Mouse (Mus musculus): Measurements from ENCODE around the gene Podxl. TPM values are rescaled to one million over a fixed set of nuclear protein-coding genes. Genes with fewer than 3 reads are reported as not detected.

The Podxl gene
- polyA plus RNA-seq, 1 experiment from 2014 or later: 16.9 TPM

GRCm38 (mm10) chr6:31502614-31503013 lies 61.2 kb downstream of the Podxl start:
- ATAC-seq (replicated peaks; ENCODE audit: extremely low read depth, insufficient read depth, low FRiP score): no peak
- Histone ChIP-seq H3K27me3 (ENCODE audit: control insufficient read depth, insufficient read depth, low read length) (no peaks in the 10 kb centered on the region), H3K9me3 (replicated peaks; ENCODE audit: control insufficient read depth, low read length) (no peaks in the 10 kb centered on the region), H3K4me1 (ENCODE audit: control insufficient read depth, insufficient read depth, low read length) (no peaks in the 10 kb centered on the region), H3K4me3 (ENCODE audit: low read length) (no peak overlapping the region), H3K36me3 (ENCODE audit: control insufficient read depth, insufficient read depth) (peaks cover 28% of the 10 kb centered on the region), H3K4me2 (ENCODE audit: low read depth, low read length) (no peak overlapping the region), H3K27ac (ENCODE audit: low read length) (no peak overlapping the region), H3K9ac (ENCODE audit: low read length) (no peak overlapping the region)
- WGBS: 83% methylated on average over 2 of the region's 2 CpGs

DNA sequence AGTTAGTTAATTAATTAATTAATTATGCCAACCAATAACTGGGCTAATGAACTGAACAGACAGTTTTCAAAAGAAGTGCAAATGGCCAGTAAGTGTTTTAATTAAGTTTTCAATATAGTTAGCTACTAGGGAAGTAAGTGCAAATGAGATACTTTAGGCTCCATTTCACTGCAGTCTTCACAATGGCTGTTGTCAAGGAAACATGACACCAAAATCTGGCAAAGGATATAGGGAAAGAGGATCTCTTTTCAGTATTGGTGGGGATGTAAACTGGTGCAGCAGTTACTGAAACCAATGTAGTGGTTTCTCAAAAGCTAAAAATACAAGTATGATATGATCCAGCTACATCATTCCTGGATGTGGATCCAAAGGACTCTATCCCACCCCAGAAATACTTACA lies 63.1 kb downstream of the Podxl start:
- Histone ChIP-seq H3K27me3 (ENCODE audit: control insufficient read depth, insufficient read depth, low read length) (no peaks in the 10 kb centered on the region), H3K4me1 (ENCODE audit: control insufficient read depth, insufficient read depth, low read length) (no peaks in the 10 kb centered on the region), H3K9me3 (replicated peaks; ENCODE audit: control insufficient read depth, low read length) (no peaks in the 10 kb centered on the region), H3K4me2 (ENCODE audit: low read depth, low read length) (no peak overlapping the region), H3K4me3 (ENCODE audit: low read length) (no peak overlapping the region), H3K9ac (ENCODE audit: low read length) (no peak overlapping the region), H3K27ac (ENCODE audit: low read length) (no peak overlapping the region), H3K36me3 (ENCODE audit: control insufficient read depth, insufficient read depth) (peaks cover 33% of the 10 kb centered on the region)
- ATAC-seq (replicated peaks; ENCODE audit: extremely low read depth, insufficient read depth, low FRiP score): no peak

DNA sequence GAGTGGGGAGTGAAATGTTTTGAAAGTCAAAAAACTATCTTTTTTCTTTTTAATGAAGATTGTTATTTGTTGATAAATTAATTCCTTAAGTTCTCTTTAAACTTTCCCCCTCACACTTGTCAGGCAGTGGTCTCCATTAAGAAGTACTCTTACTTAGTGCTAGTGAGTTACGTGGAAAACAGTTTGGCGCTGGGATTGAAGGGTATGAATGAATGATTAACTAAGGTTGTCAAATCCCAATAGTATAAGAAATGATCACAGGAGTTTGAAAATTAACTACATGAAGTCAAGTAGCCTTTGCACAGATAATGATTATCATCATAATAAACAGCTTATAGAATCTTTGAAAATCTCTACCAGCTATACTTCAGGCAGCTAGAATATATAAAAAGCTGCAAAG lies 63.5 kb downstream of the Podxl start:
- ATAC-seq (replicated peaks; ENCODE audit: extremely low read depth, insufficient read depth, low FRiP score): no peak
- WGBS: 93% methylated on average over 2 of the region's 2 CpGs
- peaks cover 34% of the 10 kb centered on the region for H3K36me3 ChIP-seq (ENCODE audit: control insufficient read depth, insufficient read depth)

DNA sequence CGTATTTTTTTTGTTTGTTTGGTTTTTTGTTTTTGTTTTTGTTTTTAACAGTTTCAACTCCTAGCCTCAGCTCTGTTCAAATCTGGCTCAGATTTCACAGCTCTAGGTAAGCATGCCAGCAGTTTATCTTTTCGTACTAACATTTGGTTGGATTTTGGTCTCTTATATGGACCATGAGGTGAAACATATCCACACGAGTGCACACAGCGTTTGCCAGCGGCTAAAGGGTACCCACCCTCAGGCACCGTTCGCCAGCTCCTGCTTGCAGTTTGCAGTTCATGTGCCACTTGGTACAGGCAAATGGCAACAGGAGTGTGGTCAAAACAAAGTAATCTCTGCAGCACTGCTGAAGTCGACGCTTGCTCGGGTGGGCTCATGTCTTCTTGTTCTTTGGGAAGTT lies 63.9 kb downstream of the Podxl start:
- no peak overlapping the region for H3K4me2 ChIP-seq (ENCODE audit: low read depth, low read length)
- no peaks in the 10 kb centered on the region for H3K27me3 ChIP-seq (ENCODE audit: control insufficient read depth, insufficient read depth, low read length)
- H3K36me3 ChIP-seq (ENCODE audit: control insufficient read depth, insufficient read depth): peaks cover 35% of the 10 kb centered on the region
- no peak for ATAC-seq (replicated peaks; ENCODE audit: extremely low read depth, insufficient read depth, low FRiP score)
- WGBS: 93% methylated on average over 10 of the region's 10 CpGs
- no peak overlapping the region for H3K9ac ChIP-seq (ENCODE audit: low read length)
- H3K27ac ChIP-seq (ENCODE audit: low read length): no peak overlapping the region
- no peaks in the 10 kb centered on the region for H3K9me3 ChIP-seq (replicated peaks; ENCODE audit: control insufficient read depth, low read length)
- no peak overlapping the region for H3K4me3 ChIP-seq (ENCODE audit: low read length)
- no peaks in the 10 kb centered on the region for H3K4me1 ChIP-seq (ENCODE audit: control insufficient read depth, insufficient read depth, low read length)

More for the DNA sequence above, 63.5 kb downstream of the Podxl start:
- no peak overlapping the region for H3K4me3 ChIP-seq (ENCODE audit: low read length)
- no peaks in the 10 kb centered on the region for H3K4me1 ChIP-seq (ENCODE audit: control insufficient read depth, insufficient read depth, low read length)
- H3K9ac ChIP-seq (ENCODE audit: low read length): no peak overlapping the region
- no peak overlapping the region for H3K27ac ChIP-seq (ENCODE audit: low read length)
- no peak overlapping the region for H3K4me2 ChIP-seq (ENCODE audit: low read depth, low read length)
- no peaks in the 10 kb centered on the region for H3K27me3 ChIP-seq (ENCODE audit: control insufficient read depth, insufficient read depth, low read length)
- H3K9me3 ChIP-seq (replicated peaks; ENCODE audit: control insufficient read depth, low read length): no peaks in the 10 kb centered on the region

DNA sequence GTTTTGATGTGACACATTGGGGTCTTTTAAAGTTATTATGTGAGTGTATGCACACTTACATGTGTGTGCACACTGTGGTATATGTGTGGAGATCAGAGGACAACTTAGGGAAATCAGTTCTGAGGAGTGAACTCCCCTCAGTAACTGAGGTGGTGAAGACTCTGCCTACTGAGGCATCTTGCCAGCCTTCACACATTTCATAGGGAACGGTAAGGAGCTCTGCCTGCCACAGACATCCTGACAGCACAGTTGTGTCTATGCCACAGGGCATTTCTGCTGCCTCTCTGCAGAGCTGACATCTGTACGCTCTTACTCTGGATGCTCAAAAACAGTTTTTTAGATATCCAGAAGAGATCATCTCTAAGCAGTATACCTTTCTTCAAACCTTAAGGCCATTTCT lies 67.6 kb downstream of the Podxl start:
- H3K9ac ChIP-seq (ENCODE audit: low read length): no peak overlapping the region
- ATAC-seq (replicated peaks; ENCODE audit: extremely low read depth, insufficient read depth, low FRiP score): no peak
- no peaks in the 10 kb centered on the region for H3K27me3 ChIP-seq (ENCODE audit: control insufficient read depth, insufficient read depth, low read length)
- no peak overlapping the region for H3K4me2 ChIP-seq (ENCODE audit: low read depth, low read length)
- H3K36me3 ChIP-seq (ENCODE audit: control insufficient read depth, insufficient read depth): peaks cover 19% of the 10 kb centered on the region
- no peaks in the 10 kb centered on the region for H3K4me1 ChIP-seq (ENCODE audit: control insufficient read depth, insufficient read depth, low read length)
- no peak overlapping the region for H3K27ac ChIP-seq (ENCODE audit: low read length)
- WGBS: 69% methylated on average over 2 of the region's 2 CpGs
- H3K4me3 ChIP-seq (ENCODE audit: low read length): no peak overlapping the region
- no peaks in the 10 kb centered on the region for H3K9me3 ChIP-seq (replicated peaks; ENCODE audit: control insufficient read depth, low read length)

- Histone ChIP-seq H3K36me3 (ENCODE audit: control insufficient read depth, insufficient read depth) (peaks cover 25% of the 10 kb centered on the region), H3K27ac (ENCODE audit: low read length) (no peak overlapping the region), H3K4me1 (ENCODE audit: control insufficient read depth, insufficient read depth, low read length) (no peaks in the 10 kb centered on the region), H3K4me3 (ENCODE audit: low read length) (no peak overlapping the region), H3K9me3 (replicated peaks; ENCODE audit: control insufficient read depth, low read length) (no peaks in the 10 kb centered on the region), H3K9ac (ENCODE audit: low read length) (no peak overlapping the region), H3K27me3 (ENCODE audit: control insufficient read depth, insufficient read depth, low read length) (no peaks in the 10 kb centered on the region), H3K4me2 (ENCODE audit: low read depth, low read length) (no peak overlapping the region)
- WGBS: 72% methylated on average over 2 of the region's 2 CpGs
- no peak for ATAC-seq (replicated peaks; ENCODE audit: extremely low read depth, insufficient read depth, low FRiP score)
Measured at GRCm38 (mm10) chr6:31495122-31495731, 68.6 kb downstream of the Podxl start.

- 89% methylated on average over 7 of the region's 7 CpGs for WGBS
Measured at GRCm38 (mm10) chr6:31489950-31490349, 73.8 kb downstream of the Podxl start.

GRCm38 (mm10) chr6:31486601-31487000 lies 77.2 kb downstream of the Podxl start:
- H3K4me3 ChIP-seq (ENCODE audit: low read length): no peak overlapping the region
- no peaks in the 10 kb centered on the region for H3K4me1 ChIP-seq (ENCODE audit: control insufficient read depth, insufficient read depth, low read length)
- peaks cover 17% of the 10 kb centered on the region for H3K36me3 ChIP-seq (ENCODE audit: control insufficient read depth, insufficient read depth)
- H3K27ac ChIP-seq (ENCODE audit: low read length): no peak overlapping the region
- H3K4me2 ChIP-seq (ENCODE audit: low read depth, low read length): no peak overlapping the region
- WGBS: 93% methylated on average over 2 of the region's 2 CpGs
- ATAC-seq (replicated peaks; ENCODE audit: extremely low read depth, insufficient read depth, low FRiP score): no peak
- no peak overlapping the region for H3K9ac ChIP-seq (ENCODE audit: low read length)
- no peaks in the 10 kb centered on the region for H3K9me3 ChIP-seq (replicated peaks; ENCODE audit: control insufficient read depth, low read length)
- no peaks in the 10 kb centered on the region for H3K27me3 ChIP-seq (ENCODE audit: control insufficient read depth, insufficient read depth, low read length)

More at GRCm38 (mm10) chr6:31489950-31490349, 73.8 kb downstream of the Podxl start:
- Histone ChIP-seq H3K36me3 (ENCODE audit: control insufficient read depth, insufficient read depth) (peaks cover 23% of the 10 kb centered on the region), H3K4me3 (ENCODE audit: low read length) (no peak overlapping the region), H3K4me2 (ENCODE audit: low read depth, low read length) (no peak overlapping the region), H3K9ac (ENCODE audit: low read length) (no peak overlapping the region), H3K4me1 (ENCODE audit: control insufficient read depth, insufficient read depth, low read length) (no peaks in the 10 kb centered on the region), H3K27me3 (ENCODE audit: control insufficient read depth, insufficient read depth, low read length) (no peaks in the 10 kb centered on the region), H3K9me3 (replicated peaks; ENCODE audit: control insufficient read depth, low read length) (no peaks in the 10 kb centered on the region), H3K27ac (ENCODE audit: low read length) (no peak overlapping the region)
- no peak for ATAC-seq (replicated peaks; ENCODE audit: extremely low read depth, insufficient read depth, low FRiP score)

- 75% methylated on average over 4 of the region's 4 CpGs for WGBS
- peaks cover 9% of the 10 kb centered on the region for H3K36me3 ChIP-seq (ENCODE audit: control insufficient read depth, insufficient read depth)
- no peak for ATAC-seq (replicated peaks; ENCODE audit: extremely low read depth, insufficient read depth, low FRiP score)
- no peaks in the 10 kb centered on the region for H3K9me3 ChIP-seq (replicated peaks; ENCODE audit: control insufficient read depth, low read length)
- no peak overlapping the region for H3K9ac ChIP-seq (ENCODE audit: low read length)
- no peak overlapping the region for H3K27ac ChIP-seq (ENCODE audit: low read length)
- H3K4me1 ChIP-seq (ENCODE audit: control insufficient read depth, insufficient read depth, low read length): no peaks in the 10 kb centered on the region
- no peaks in the 10 kb centered on the region for H3K27me3 ChIP-seq (ENCODE audit: control insufficient read depth, insufficient read depth, low read length)
- H3K4me2 ChIP-seq (ENCODE audit: low read depth, low read length): no peak overlapping the region
- H3K4me3 ChIP-seq (ENCODE audit: low read length): no peak overlapping the region
Measured at GRCm38 (mm10) chr6:31480008-31480407, 83.8 kb downstream of the Podxl start.

Measured in heart, embryonic 16.5 days (tissue).